Mouse (Mus musculus) MEL (cell line): ENCODE data around the gene Zpr1. TPM values are rescaled to one million over a fixed set of nuclear protein-coding genes. Genes with fewer than 3 reads are reported as not detected.

Experiments
- DNase-seq: peaks from one replicate; pipeline ENCODE4 v3.0.0; 2011; ENCODE audit warnings: low read depth, low spot score
- H3K27ac ChIP-seq: 2 replicates; pipeline ENCODE4 v1.5.1; 2012; ENCODE audit warnings: low read depth, mild to moderate bottlenecking, control low read depth, low read length, moderate library complexity; ENCODE audit not compliant: control insufficient read depth
- H3K27me3 ChIP-seq, 2 experiments: fragments of 150-350 bp in 1 of 2; sonication (generic) in 1 of 2; 2 replicates each; pipeline ENCODE4 v1.6.1; 2012; ENCODE audit warnings: low read length in 2 of 2, mild to moderate bottlenecking in 2 of 2, improper control_type of control experiment in 1 of 2, moderate library complexity in 1 of 2; ENCODE audit not compliant: insufficient read depth in 2 of 2, control insufficient read depth in 1 of 2
- H3K36me3 ChIP-seq, 2 experiments: 2 replicates each; pipeline ENCODE4 v1.6.1; 2012 to 2014; ENCODE audit warnings: low read length in 2 of 2, improper control_type of control experiment in 1 of 2, inconsistent platforms in 1 of 2, mild to moderate bottlenecking in 1 of 2; ENCODE audit not compliant: insufficient read depth in 2 of 2, control insufficient read depth in 1 of 2
- H3K4me1 ChIP-seq, 2 experiments: fragments of 150-350 bp in 1 of 2; sonication (generic) in 1 of 2; 2 replicates each; pipeline ENCODE4 v1.6.1; 2012; ENCODE audit warnings: low read length in 2 of 2, improper control_type of control experiment in 1 of 2, mild to moderate bottlenecking in 1 of 2; ENCODE audit not compliant: insufficient read depth in 2 of 2, control insufficient read depth in 1 of 2
- H3K4me3 ChIP-seq, 2 experiments: fragments of 150-350 bp in 1 of 2; sonication (generic) in 1 of 2; 2 replicates each; pipeline ENCODE4 v1.5.1; 2012; ENCODE audit warnings: low read depth in 2 of 2, low read length in 2 of 2, mild to moderate bottlenecking in 2 of 2, moderate library complexity in 2 of 2, control low read depth in 1 of 2, improper control_type of control experiment in 1 of 2; ENCODE audit not compliant: control insufficient read depth in 1 of 2, insufficient read depth in 1 of 2
- H3K79me2 ChIP-seq: 2 replicates; pipeline ENCODE4 v1.6.1; 2012; ENCODE audit warnings: mild to moderate bottlenecking, low read length, moderate library complexity; ENCODE audit not compliant: control insufficient read depth, poor library complexity, insufficient read depth
- H3K9ac ChIP-seq: 2 replicates; pipeline ENCODE4 v1.6.1; 2012; ENCODE audit warnings: low read depth, mild to moderate bottlenecking, control low read depth, low read length, moderate library complexity; ENCODE audit not compliant: control insufficient read depth, poor library complexity, severe bottlenecking
- H3K9me3 ChIP-seq: fragments of 150-350 bp; sonication (generic); replicated peaks from 2 replicates; pipeline ENCODE4 v1.6.1; 2012; ENCODE audit warnings: mild to moderate bottlenecking, low read length, improper control_type of control experiment, moderate library complexity; ENCODE audit not compliant: insufficient read depth
- BHLHE40 ChIP-seq: IDR thresholded peaks from 2 replicates; pipeline ENCODE4 v1.6.1; 2012; ENCODE audit warnings: low read depth, mild to moderate bottlenecking, inconsistent platforms, low read length, improper control_type of control experiment, borderline replicate concordance
- CHD1 ChIP-seq: IDR thresholded peaks from 2 replicates; pipeline ENCODE4 v1.6.1; 2012; ENCODE audit warnings: low read depth, mild to moderate bottlenecking, inconsistent platforms, low read length, improper control_type of control experiment
- CHD2 ChIP-seq: IDR thresholded peaks from 2 replicates; pipeline ENCODE4 v1.6.1; 2011; ENCODE audit warnings: low read length, improper control_type of control experiment
- CTCF ChIP-seq, 3 experiments: IDR thresholded peaks in 2 of 3; conservative IDR thresholded peaks in 1 of 3; 2 replicates each; pipeline ENCODE4 v1.5.1; 2011 to 2012; ENCODE audit warnings: low read length in 3 of 3, low read depth in 2 of 3, mild to moderate bottlenecking in 2 of 3, improper control_type of control experiment in 1 of 3, inconsistent platforms in 1 of 3, mixed read lengths in 1 of 3, moderate library complexity in 1 of 3; ENCODE audit not compliant: control insufficient read depth in 1 of 3, insufficient read depth in 1 of 3, poor library complexity in 1 of 3, severe bottlenecking in 1 of 3
- E2F4 ChIP-seq: IDR thresholded peaks from 2 replicates; pipeline ENCODE4 v1.6.1; 2011; ENCODE audit warnings: low read depth, low read length, improper control_type of control experiment, borderline replicate concordance
- ELF1 ChIP-seq: IDR thresholded peaks from 2 replicates; pipeline ENCODE4 v1.6.1; 2014; ENCODE audit warnings: low read depth, mild to moderate bottlenecking, inconsistent platforms, low read length, improper control_type of control experiment, moderate library complexity
- EP300 ChIP-seq, 2 experiments: IDR thresholded peaks; 2 replicates each; pipeline ENCODE4 v1.6.1; 2011; ENCODE audit warnings: improper control_type of control experiment in 2 of 2, low read length in 2 of 2, low read depth in 1 of 2, mild to moderate bottlenecking in 1 of 2
- ETS1 ChIP-seq: IDR thresholded peaks from 2 replicates; pipeline ENCODE4 v1.6.1; 2012; ENCODE audit warnings: low read depth, mild to moderate bottlenecking, inconsistent platforms, low read length, improper control_type of control experiment, moderate library complexity
- GATA1 ChIP-seq: IDR thresholded peaks from 2 replicates; pipeline ENCODE4 v1.6.1; 2011; ENCODE audit warnings: low read depth, low read length, improper control_type of control experiment
- HCFC1 ChIP-seq: IDR thresholded peaks from 2 replicates; pipeline ENCODE4 v1.6.1; 2012; ENCODE audit warnings: low read depth, mild to moderate bottlenecking, inconsistent platforms, low read length, improper control_type of control experiment, moderate library complexity
- JUND ChIP-seq: IDR thresholded peaks from 2 replicates; pipeline ENCODE4 v1.6.1; 2011; ENCODE audit warnings: low read depth, mild to moderate bottlenecking, improper control_type of control experiment, low read length
- KAT2A ChIP-seq: conservative IDR thresholded peaks from 2 replicates; pipeline ENCODE4 v1.6.1; 2012; ENCODE audit warnings: low read depth, low read length, improper control_type of control experiment, inconsistent platforms
- MAFK ChIP-seq: IDR thresholded peaks from 2 replicates; pipeline ENCODE4 v1.6.1; 2011; ENCODE audit warnings: low read depth, mild to moderate bottlenecking, low read length, improper control_type of control experiment, borderline replicate concordance
- MAX ChIP-seq: IDR thresholded peaks from 2 replicates; pipeline ENCODE4 v1.6.1; 2011; ENCODE audit warnings: low read length, improper control_type of control experiment
- MAZ ChIP-seq: IDR thresholded peaks from 2 replicates; pipeline ENCODE4 v1.6.1; 2012; ENCODE audit warnings: low read depth, mild to moderate bottlenecking, inconsistent platforms, low read length, improper control_type of control experiment
- MEF2A ChIP-seq: IDR thresholded peaks from 2 replicates; pipeline ENCODE4 v1.6.1; 2014; ENCODE audit warnings: low read depth, mild to moderate bottlenecking, inconsistent platforms, low read length, improper control_type of control experiment; ENCODE audit not compliant: poor library complexity, insufficient replicate concordance, severe bottlenecking; ENCODE audit errors: extremely low read depth
- MXI1 ChIP-seq: IDR thresholded peaks from 2 replicates; pipeline ENCODE4 v1.6.1; 2011; ENCODE audit warnings: mild to moderate bottlenecking, low read depth, low read length, improper control_type of control experiment
- MYC ChIP-seq: IDR thresholded peaks from 2 replicates; pipeline ENCODE4 v1.6.1; 2011; ENCODE audit warnings: low read depth, mild to moderate bottlenecking, low read length, improper control_type of control experiment, moderate library complexity
- NELFE ChIP-seq: IDR thresholded peaks from 2 replicates; pipeline ENCODE4 v1.6.1; 2011; ENCODE audit warnings: low read depth, low read length, improper control_type of control experiment
- NRF1 ChIP-seq: IDR thresholded peaks from 2 replicates; pipeline ENCODE4 v1.6.1; 2014; ENCODE audit warnings: low read depth, mild to moderate bottlenecking, inconsistent platforms, low read length, improper control_type of control experiment, moderate library complexity; ENCODE audit not compliant: poor library complexity, insufficient read depth, severe bottlenecking
- POLR2AphosphoS5 ChIP-seq: IDR thresholded peaks from 2 replicates; pipeline ENCODE4 v1.6.1; 2012; ENCODE audit warnings: low read depth, borderline replicate concordance, mild to moderate bottlenecking, inconsistent platforms, low read length, moderate library complexity, mixed read lengths
- RAD21 ChIP-seq: IDR thresholded peaks from 2 replicates; pipeline ENCODE4 v1.6.1; 2011; ENCODE audit warnings: mild to moderate bottlenecking, low read depth, low read length, improper control_type of control experiment
- RCOR1 ChIP-seq: IDR thresholded peaks from 2 replicates; pipeline ENCODE4 v1.6.1; 2012; ENCODE audit warnings: low read depth, mild to moderate bottlenecking, inconsistent platforms, low read length, improper control_type of control experiment
- SIN3A ChIP-seq: IDR thresholded peaks from 2 replicates; pipeline ENCODE4 v1.6.1; 2012; ENCODE audit warnings: low read length, improper control_type of control experiment, inconsistent platforms
- SMC3 ChIP-seq: IDR thresholded peaks from 2 replicates; pipeline ENCODE4 v1.6.1; 2011; ENCODE audit warnings: low read depth, low read length, improper control_type of control experiment
- TAL1 ChIP-seq: IDR thresholded peaks from 2 replicates; pipeline ENCODE4 v1.6.1; 2012; ENCODE audit warnings: mild to moderate bottlenecking, inconsistent platforms, low read length, moderate library complexity, mixed read lengths
- TBP ChIP-seq: IDR thresholded peaks from 2 replicates; pipeline ENCODE4 v1.8.0; 2011; ENCODE audit warnings: low read depth, low read length, improper control_type of control experiment
- TCF12 ChIP-seq: IDR thresholded peaks from 2 replicates; pipeline ENCODE4 v1.6.1; 2014; ENCODE audit warnings: low read depth, mild to moderate bottlenecking, inconsistent platforms, low read length, improper control_type of control experiment, moderate library complexity
- UBTF ChIP-seq: IDR thresholded peaks from 2 replicates; pipeline ENCODE4 v1.6.1; 2012; ENCODE audit warnings: low read depth, mild to moderate bottlenecking, inconsistent platforms, low read length, improper control_type of control experiment, moderate library complexity, borderline replicate concordance; ENCODE audit not compliant: insufficient read depth
- USF1 ChIP-seq: IDR thresholded peaks from 2 replicates; pipeline ENCODE4 v1.6.1; 2014; ENCODE audit warnings: low read depth, mild to moderate bottlenecking, inconsistent platforms, low read length, improper control_type of control experiment, moderate library complexity
- USF2 ChIP-seq, 2 experiments: IDR thresholded peaks; 2 replicates each; pipeline ENCODE4 v1.6.1; 2011 to 2012; ENCODE audit warnings: improper control_type of control experiment in 2 of 2, low read length in 2 of 2, borderline replicate concordance in 1 of 2, inconsistent platforms in 1 of 2, low read depth in 1 of 2, mild to moderate bottlenecking in 1 of 2; ENCODE audit not compliant: insufficient read depth in 1 of 2
- ZC3H11A ChIP-seq: IDR thresholded peaks from 2 replicates; pipeline ENCODE4 v1.6.1; 2012; ENCODE audit warnings: low read depth, mild to moderate bottlenecking, inconsistent platforms, low read length, improper control_type of control experiment
- ZKSCAN1 ChIP-seq: IDR thresholded peaks from 2 replicates; pipeline ENCODE4 v1.6.1; 2012; ENCODE audit warnings: low read depth, mild to moderate bottlenecking, inconsistent platforms, low read length, improper control_type of control experiment, moderate library complexity
- ZNF384 ChIP-seq: IDR thresholded peaks from 2 replicates; pipeline ENCODE4 v1.6.1; 2012; ENCODE audit warnings: low read depth, mild to moderate bottlenecking, inconsistent platforms, low read length, improper control_type of control experiment
- polyA plus RNA-seq, 2 experiments: library from polyadenylated mRNA; stranded (reverse) in 1 of 2; unstranded in 1 of 2; fragments of >175 nt in 1 of 2; fragments of >200 nt in 1 of 2; gene quantifications; 2 replicates each; pipeline versions ENCODE4 v1.2.1 to v1.2.4; 2012; ENCODE audit warnings: low replicate concordance in 2 of 2, low read depth in 1 of 2; ENCODE audit not compliant: insufficient read length in 2 of 2, insufficient read depth in 1 of 2, missing spikeins in 1 of 2
- total RNA-seq: library from RNA; depleted of rRNA; stranded (reverse); fragments of 300-350 nt; gene quantifications from 2 replicates; pipeline ENCODE4 v1.2.3, GENCODE M21; 2012; rRNA removed

The Zpr1 gene
- total RNA-seq (87.0 and 99.7 TPM in 2 replicates), polyA plus RNA-seq (100 to 1,000 TPM in 1 of 2 experiments, not detected in 1; 171 TPM)

DNA sequence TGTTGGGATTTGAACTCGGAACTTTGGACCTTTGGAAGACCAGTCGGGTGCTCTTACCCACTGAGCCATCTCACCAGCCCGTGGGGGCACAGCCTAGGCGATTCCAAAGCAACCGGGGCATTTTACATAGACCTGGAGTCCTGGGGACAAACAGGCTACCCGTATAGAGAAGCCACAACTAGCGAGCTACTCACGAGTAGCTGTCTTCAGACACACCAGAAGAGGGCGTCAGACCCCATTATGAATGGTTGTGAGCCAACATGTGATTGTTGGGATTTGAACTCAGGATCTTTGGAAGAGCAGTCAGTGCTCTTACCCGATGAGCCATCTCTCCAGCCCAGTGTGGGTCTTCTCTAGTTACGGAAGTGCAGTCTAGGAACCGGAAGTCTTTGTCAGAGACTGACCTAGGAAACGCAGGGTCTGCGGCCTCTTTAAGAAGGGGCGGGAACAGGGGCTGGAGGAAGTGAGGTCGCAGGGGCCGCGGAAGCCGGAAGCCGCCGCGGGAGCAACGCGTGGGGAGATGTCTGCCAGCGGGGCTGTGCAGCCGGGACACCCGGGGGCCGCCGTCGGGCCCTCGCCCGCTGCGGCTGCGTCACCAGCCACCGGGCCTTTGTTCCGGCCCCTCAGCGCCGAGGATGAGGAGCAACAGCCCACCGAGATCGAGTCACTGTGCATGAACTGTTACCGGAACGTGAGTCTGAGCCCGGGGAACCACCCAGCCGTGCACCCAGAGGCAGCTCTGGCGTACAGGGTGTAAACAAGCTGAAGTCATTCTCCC, at the start of gene Zpr1:
Gene Zpr1 (plus strand): TSS at position 388 of the 778 bp plus-strand sequence.
- peak within 1 kb of the TSS; percentile 90 for H3K9ac ChIP-seq
- DNase-seq: peak; percentile 98
- no peaks in the 10 kb centered on the region for H3K9me3 ChIP-seq
- no peaks in the 10 kb centered on the region for H3K27me3 ChIP-seq
- peaks cover 14 to 19% of the 10 kb centered on the region in 2 experiments for H3K36me3 ChIP-seq
- peaks cover 30% of the 10 kb centered on the region for H3K79me2 ChIP-seq
- peak within 1 kb of the TSS; percentile 79 to 89 for H3K4me3 ChIP-seq
- H3K4me1 ChIP-seq: peaks cover 5 to 14% of the 10 kb centered on the region in 2 experiments; a peak in 3 of 4 replicates
- H3K27ac ChIP-seq: peak within 1 kb of the TSS; percentile 88
- TF ChIP-seq MAZ: no peak; the same call in 1 of the 2 replicates
- no peak for TF ChIP-seq TAL1
- no peak for TF ChIP-seq BHLHE40
- TF ChIP-seq HCFC1: peak; percentile 92
- no peak for TF ChIP-seq NRF1
- peak; percentile 98 for TF ChIP-seq SIN3A
- no peak for TF ChIP-seq GATA1
- no peak for TF ChIP-seq JUND
- no peak for TF ChIP-seq ZC3H11A
- peak; percentile 11 to 37 (median 32); a peak in 3 of 6 replicates for TF ChIP-seq CTCF (IDR thresholded peaks at IDR 0.05 in 2 of 3, conservative IDR thresholded peaks at IDR 0.05 in 1 of 3; ENCODE audit: control insufficient read depth in 1 of 3, insufficient read depth in 1 of 3, low read depth in 2 of 3, low read length in 3 of 3, poor library complexity in 1 of 3, severe bottlenecking in 1 of 3)
- no peak for TF ChIP-seq EP300 (IDR thresholded peaks at IDR 0.05; ENCODE audit: low read depth in 1 of 2, low read length in 2 of 2)
- TF ChIP-seq TCF12: peak; percentile 61; the same call in 1 of the 2 replicates
- TF ChIP-seq RCOR1: peak; percentile 43; the same call in 1 of the 2 replicates
- TF ChIP-seq KAT2A: peak; percentile 46; the same call in 1 of the 2 replicates
- no peak for TF ChIP-seq ETS1
- peak; percentile 91 for TF ChIP-seq TBP
- TF ChIP-seq ELF1: peak; percentile 97
- no peak for TF ChIP-seq CHD2
- peak; percentile 61; the same call in 1 of the 2 replicates for TF ChIP-seq MYC
- no peak for TF ChIP-seq SMC3
- TF ChIP-seq USF2 (IDR thresholded peaks at IDR 0.05; ENCODE audit: borderline replicate concordance in 1 of 2, insufficient read depth in 1 of 2, low read depth in 1 of 2, low read length in 2 of 2): no peak
- peak; percentile 12; the same call in 1 of the 2 replicates for TF ChIP-seq USF1
- TF ChIP-seq ZNF384: no peak
- TF ChIP-seq RAD21: no peak
- TF ChIP-seq MAX: peak; percentile 82; the same call in 1 of the 2 replicates
- TF ChIP-seq POLR2AphosphoS5: no peak
- no peak; the same call in 1 of the 2 replicates for TF ChIP-seq CHD1
- TF ChIP-seq UBTF: no peak
- TF ChIP-seq MEF2A: no peak
- no peak for TF ChIP-seq E2F4
- no peak for TF ChIP-seq ZKSCAN1
- TF ChIP-seq MXI1: peak; percentile 98
- peak; percentile 84 for TF ChIP-seq NELFE
- TF ChIP-seq MAFK: no peak
